Mouse (Mus musculus) forebrain, embryonic 11.5 days (tissue): ENCODE results near the gene As3mt. TPM values are rescaled to one million over a fixed set of nuclear protein-coding genes. Genes with fewer than 3 reads are reported as not detected.

Experiments
- ATAC-seq: fragments of 200-750 bp; cut with Nextera tagmentation; replicated peaks from 2 replicates; pipeline ENCODE4 v1.8.0; 2017; ENCODE audit warnings: moderate TSS enrichment; ENCODE audit not compliant: low FRiP score
- DNase-seq: peaks from one replicate; pipeline ENCODE4 v3.0.0-alpha.2; 2017; ENCODE audit warnings: low spot score
- H3K27ac ChIP-seq: fragments of 300-500 bp; sonication (generic); 2 replicates; pipeline ENCODE4 v1.5.1; 2014; ENCODE audit warnings: low read depth, low read length
- H3K27me3 ChIP-seq: fragments of 300-500 bp; sonication (generic); 2 replicates; pipeline ENCODE4 v1.6.1; 2014; ENCODE audit warnings: mild to moderate bottlenecking, low read length, mixed read lengths; ENCODE audit not compliant: control insufficient read depth, insufficient read depth
- H3K36me3 ChIP-seq: fragments of 300-500 bp; sonication (generic); 2 replicates; pipeline ENCODE4 v1.6.1; 2014; ENCODE audit warnings: mild to moderate bottlenecking, low read length, moderate library complexity, mixed read lengths; ENCODE audit not compliant: control insufficient read depth, insufficient read depth
- H3K4me1 ChIP-seq: fragments of 300-500 bp; sonication (generic); replicated peaks from 2 replicates; pipeline ENCODE4 v1.6.1; 2014; ENCODE audit warnings: low read length, mixed read lengths; ENCODE audit not compliant: control insufficient read depth, insufficient read depth
- H3K4me2 ChIP-seq: fragments of 300-500 bp; sonication (generic); 2 replicates; pipeline ENCODE4 v1.6.1; 2014; ENCODE audit warnings: low read depth, mild to moderate bottlenecking, low read length, moderate library complexity, mixed read lengths; ENCODE audit not compliant: severe bottlenecking
- H3K4me3 ChIP-seq: fragments of 300-500 bp; sonication (generic); 2 replicates; pipeline ENCODE4 v1.5.1; 2014; ENCODE audit warnings: low read depth, low read length
- H3K9ac ChIP-seq: fragments of 300-500 bp; sonication (generic); 2 replicates; pipeline ENCODE4 v1.6.1; 2014; ENCODE audit warnings: low read length
- H3K9me3 ChIP-seq: fragments of 300-500 bp; sonication (generic); 2 replicates; pipeline ENCODE4 v1.6.1; 2016; ENCODE audit warnings: low read length, mixed read lengths; ENCODE audit not compliant: control insufficient read depth
- WGBS: fragments of 180-500 bp; shearing (Covaris S2); extraction: QIAGEN DNeasy Blood & Tissue Kit; methylation state at CpG from one replicate; pipeline ENCODE4 v1.1.7; 2014; 5-methylcytosine and 5-hydroxymethylcytosine counted together
- polyA plus RNA-seq: library from polyadenylated mRNA; unstranded; fragments of >200 nt; fragmentation: Nextera tagmentation; extraction: Ambion mirVana; gene quantifications from 2 replicates; pipeline ENCODE4 v1.2.1, GENCODE M21; 2014

Gene As3mt
- polyA plus RNA-seq, 1 experiment from 2014 or later: 19.4 TPM

GRCm38 (mm10) chr19:46789782-46790181 is 82.5 kb downstream of the As3mt start:
- H3K4me1 ChIP-seq: no peaks in the 10 kb centered on the region
- no peak for DNase-seq
- no peaks in the 10 kb centered on the region for H3K36me3 ChIP-seq
- no peak overlapping the region for H3K27ac ChIP-seq
- H3K9ac ChIP-seq: no peak overlapping the region
- no peak overlapping the region for H3K4me2 ChIP-seq
- WGBS: 98% methylated on average over 1 of the region's 1 CpGs
- no peak for ATAC-seq
- H3K27me3 ChIP-seq: no peaks in the 10 kb centered on the region
- H3K4me3 ChIP-seq: no peak overlapping the region
- no peaks in the 10 kb centered on the region for H3K9me3 ChIP-seq

Other genes with a start within 250 kb of the As3mt start
- gene Trim8, start 205.8 kb upstream of the As3mt start, polyA plus RNA-seq: 30.7 and 39.5 TPM in 2 replicates
- gene Arl3, start 134.3 kb upstream of the As3mt start, polyA plus RNA-seq: 152 and 154 TPM in 2 replicates
- 10.9 and 14.6 TPM in 2 replicates for gene Sfxn2, start 134.1 kb upstream of the As3mt start, polyA plus RNA-seq
- gene Wbp1l, start 108.4 kb upstream of the As3mt start, polyA plus RNA-seq: 41.3 and 41.4 TPM in 2 replicates
- gene Cyp17a1, start 34.3 kb upstream of the As3mt start, polyA plus RNA-seq: not detected in 2 replicates
- gene Borcs7, start 17.6 kb upstream of the As3mt start, polyA plus RNA-seq: 11.3 and 12.6 TPM in 2 replicates
- gene Cnnm2, start 54.1 kb downstream of the As3mt start, polyA plus RNA-seq: 3.2 and 3.8 TPM in 2 replicates